Mouse (Mus musculus): ENCODE measurements around the gene Il34.

Gene Il34

DNA sequence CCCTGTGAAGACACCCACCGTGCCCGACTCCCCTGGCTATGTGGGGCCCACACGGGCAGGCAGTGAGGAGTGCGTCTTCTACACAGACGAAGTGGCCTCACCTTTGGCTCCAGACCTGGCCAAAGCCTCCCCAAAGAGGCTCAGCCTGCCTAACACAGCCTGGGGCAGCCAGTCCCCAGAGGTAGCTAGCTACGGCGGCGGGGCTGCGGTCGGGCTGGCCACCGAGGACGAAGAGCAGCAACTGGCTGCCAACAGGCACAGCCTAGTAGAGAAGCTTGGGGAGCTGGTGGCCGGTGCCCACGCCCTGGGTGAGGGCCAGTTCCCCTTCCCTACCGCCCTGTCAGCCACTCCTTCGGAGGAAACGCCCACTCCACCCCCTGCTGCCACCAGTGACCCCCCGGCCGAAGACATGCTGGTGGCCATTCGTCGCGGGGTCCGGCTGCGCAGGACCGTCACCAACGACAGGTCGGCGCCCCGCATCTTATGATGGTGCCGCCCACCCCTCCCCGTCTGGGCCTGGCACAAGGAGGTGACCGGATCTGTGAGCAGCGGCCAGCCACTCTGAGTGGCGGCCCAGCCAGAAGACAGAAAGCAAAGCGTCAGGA lies 67.0 kb downstream of the Il34 start:
- DNase-seq (ENCODE audit: extremely low spot score), result no peak

DNA sequence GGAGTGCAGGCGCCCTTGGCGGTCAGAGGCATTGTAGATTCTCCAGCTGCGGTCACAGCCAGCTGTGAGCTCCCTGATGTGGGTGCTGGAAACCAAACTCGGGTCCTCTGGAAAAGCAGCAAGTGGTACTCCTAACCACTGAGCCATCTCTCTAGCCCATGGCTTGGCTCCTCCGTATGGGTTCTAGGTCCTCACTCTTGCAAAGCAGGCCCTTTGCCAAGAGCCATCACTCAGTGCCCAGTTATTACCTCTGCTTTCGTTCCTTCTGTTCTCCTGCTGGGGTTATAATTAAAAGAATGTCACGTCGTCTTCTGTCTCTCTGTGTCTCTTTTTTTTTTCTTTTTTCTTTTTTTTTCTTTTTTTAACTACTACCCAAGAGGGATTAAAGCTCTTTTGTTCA lies 72.7 kb downstream of the Il34 start:
- DNase-seq (ENCODE audit: extremely low spot score), result no peak

DNA sequence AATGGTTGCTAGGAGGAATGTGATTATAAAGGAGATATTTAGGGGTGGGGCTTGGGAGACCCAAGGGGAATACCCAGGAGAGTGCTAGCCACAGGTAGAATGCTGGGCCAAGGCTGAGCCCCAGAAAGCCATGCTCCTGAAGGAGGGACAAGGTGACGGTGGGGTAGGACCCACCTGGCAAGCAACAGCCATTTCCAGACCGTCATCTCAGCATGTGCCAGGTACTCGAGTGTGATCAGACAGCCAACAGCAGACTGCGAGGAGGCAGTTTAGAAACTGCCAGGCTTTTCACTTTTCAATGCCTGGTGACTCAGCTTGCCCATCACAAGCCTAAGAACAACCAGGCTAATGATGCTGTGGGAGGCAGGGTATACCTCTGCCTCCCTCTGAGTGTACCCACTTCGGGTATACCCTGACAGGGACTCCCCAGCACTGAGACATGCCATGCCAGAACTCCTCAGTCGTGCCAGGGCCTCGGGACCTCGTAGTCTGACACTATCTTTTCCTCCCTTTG lies 74.3 kb downstream of the Il34 start:
- no peak for DNase-seq (ENCODE audit: extremely low spot score)

- DNase-seq (ENCODE audit: extremely low spot score), result peak; percentile 81
These were observed 78.8 kb downstream of the Il34 start for GRCm38 (mm10) chr8:110726893-110727292.

DNA sequence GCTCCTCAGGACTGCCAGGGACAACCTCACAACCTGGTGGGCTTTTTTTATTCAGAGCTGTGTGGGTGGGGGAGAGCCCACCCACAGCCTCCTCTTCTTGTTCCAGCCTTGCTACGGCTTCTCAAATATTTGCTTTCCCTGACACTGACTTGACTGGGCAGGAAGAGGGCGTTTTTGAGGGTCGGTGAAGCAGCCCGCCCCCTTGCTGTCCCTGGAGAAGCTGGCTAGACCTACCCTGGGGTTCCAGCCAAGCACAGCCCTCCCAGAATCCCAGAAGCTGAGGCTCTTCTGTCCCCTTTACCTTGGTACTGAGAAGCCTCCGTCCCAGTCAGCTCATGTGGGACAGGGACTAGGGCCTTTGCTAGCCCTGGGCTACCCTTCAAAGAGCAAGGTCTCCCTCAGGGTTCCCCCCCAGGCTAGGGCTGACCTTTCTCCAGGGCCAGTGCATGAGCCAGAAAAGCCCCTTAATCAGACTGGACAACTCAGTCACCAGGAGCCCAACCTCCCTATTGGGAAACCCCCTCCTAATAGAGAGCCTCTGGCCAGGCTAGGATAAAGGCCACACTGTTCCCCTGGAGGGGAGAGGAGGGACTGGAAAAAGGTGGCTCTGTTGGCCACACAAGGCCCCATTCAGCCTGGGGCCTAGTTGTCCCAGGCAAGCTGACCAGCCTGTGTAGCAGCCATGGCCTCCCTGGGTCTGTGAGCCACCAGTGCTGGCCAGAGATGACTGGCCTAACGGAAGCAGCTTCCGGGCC lies 80.5 kb downstream of the Il34 start:
- DNase-seq (ENCODE audit: extremely low spot score), result no peak

GRCm38 (mm10) chr8:110724493-110724892 lies 81.2 kb downstream of the Il34 start:
- no peak for DNase-seq (ENCODE audit: extremely low spot score)

DNA sequence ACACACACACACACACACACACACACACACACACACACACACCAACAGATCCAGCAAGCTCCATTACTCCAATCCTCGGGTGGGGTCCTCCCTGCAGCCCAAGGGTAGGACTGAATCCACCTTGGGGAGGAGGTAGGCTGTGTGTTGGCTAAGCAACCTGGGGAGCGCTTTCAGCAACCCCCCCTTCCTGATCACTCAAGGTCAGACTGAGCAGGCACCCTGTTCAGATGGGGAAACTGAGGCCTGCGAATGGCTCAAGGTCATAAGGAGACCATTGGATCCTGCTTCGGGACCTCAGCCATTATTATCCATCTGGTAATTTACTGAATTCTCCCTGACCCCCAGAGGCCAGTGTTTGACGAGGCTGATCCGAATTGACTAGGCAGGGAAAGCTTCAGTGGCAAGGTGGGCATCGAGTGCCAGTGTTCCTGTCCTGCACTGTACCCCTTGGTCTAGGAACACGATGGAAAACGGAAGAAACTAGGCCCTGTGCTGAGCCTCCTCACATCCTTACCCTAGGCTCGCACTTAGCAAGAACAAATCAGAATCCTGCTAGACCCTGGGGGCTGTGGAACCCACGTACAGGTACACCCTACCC lies 83.2 kb downstream of the Il34 start:
- DNase-seq (ENCODE audit: extremely low spot score), result no peak

DNA sequence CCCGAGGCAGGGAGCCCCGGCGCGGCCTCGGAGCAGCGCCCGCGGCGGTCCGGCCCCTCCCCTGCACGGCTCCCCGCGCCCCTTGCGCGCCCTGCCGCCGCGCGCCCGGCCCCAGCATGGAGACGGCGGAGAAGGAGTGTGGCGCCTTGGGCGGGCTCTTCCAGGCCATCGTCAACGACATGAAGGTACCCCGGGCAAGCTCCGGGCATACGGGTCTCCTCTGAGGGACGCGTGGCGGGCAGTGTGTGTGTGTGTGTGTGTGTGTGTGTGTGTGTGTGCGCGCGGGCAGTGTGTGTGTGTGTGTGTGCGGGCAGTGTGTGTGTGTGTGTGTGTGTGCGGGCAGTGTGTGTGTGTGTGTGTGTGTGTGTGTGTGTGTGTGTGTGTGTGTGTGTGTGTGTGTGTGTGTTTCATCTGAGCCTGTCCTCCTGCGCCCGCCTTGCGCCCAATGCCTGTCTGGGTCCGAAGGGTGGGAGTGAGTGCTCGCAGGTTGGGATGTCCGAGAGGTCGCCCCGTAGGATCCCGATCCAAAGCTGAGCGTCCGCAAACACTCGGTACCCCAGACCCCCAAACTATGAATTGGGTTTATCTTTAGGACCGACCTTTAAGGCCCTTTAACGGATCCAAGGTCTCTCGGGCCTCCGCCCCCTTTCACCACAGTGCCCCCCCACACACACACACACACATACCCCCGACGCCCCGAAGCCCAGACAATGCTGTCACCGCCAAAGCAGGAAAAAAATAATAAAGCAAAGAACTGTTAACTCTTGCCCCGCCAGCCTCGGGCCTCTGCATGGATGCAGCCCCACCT lies 83.9 kb downstream of the Il34 start:
- peak; percentile 38 for DNase-seq (ENCODE audit: extremely low spot score)

DNA sequence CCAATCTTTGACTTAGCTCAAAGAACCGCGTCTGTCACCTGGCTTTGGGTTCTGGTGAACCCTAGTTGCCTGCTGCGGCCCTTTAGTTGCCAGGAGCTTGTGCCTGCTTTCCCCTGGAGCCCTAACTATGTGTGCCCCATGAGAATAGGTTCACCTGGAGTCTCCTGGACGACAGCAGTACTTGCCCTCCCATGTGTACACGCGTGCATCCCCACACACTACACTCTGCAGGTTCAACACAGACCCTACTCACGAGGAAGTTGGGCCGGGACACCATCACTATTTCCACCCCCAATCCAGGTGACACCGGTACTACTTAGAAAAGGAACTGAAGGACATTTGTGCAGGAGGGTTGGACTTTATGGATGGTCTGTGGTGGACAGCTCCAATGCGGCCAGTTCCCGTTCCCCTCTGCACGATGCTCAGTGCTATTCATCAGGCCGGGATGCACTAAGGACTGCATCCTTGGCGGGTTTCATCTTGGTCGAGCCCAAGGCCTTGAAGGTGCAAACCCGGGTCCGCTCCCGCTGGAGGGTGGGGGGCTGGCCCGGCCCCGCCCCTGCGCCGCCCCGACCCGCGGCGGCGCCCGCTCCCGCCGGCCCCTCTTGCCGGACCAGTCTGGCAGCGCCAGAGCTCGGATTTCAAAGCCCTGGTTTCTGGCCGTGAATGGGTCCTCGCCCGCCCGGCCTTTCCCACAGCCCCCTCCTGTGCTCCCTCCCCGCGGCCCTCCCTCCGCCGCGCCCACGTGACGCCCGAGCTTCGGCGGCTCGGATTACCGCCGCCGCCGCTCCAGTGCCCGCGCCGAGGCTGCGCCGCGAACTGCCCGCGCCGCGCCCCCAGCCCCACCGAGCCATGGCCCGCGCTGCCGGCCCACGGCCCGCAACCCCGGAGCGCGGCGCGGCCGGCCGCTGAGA lies 84.8 kb downstream of the Il34 start, which contains the start of gene Mtss1l:
Gene Mtss1l, plus strand, starts transcription at position 792 of the 914 bp plus-strand sequence.
- peak; percentile 93 for DNase-seq (ENCODE audit: extremely low spot score)

DNA sequence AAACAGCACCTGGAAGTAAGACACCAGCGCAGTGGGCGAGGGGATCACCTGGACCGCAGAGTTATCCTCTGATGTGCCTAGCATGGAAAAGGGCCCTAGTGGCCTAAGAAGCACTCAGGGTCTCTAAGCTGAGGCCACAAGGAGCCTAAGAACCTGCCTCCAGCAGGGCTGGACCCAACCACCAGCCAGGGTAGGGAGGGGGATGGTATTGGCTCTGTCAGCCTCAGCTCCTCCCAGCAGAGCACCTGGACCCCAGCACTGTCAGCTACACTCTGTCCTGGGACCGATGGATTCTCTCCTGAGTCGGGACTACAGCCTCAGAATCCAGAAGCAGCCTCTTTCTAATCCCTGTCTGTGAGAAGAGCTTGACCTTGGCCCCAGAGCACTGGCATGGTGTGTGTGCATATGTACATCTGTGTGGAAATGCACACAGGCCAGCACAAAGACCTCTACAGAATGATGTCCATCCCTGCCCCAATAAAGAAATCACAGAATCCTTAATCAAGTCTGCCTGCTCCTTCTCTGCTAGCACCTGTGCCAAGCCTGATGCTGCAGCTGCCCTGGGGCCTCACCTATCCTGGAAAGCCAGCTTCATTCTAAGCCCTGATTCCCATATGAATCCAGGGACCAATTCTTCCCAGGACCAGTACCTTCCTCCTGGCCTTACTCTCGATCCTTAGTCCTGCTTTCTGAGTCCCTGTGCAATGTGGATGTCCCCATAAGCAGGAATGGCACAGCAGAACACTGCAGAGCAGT lies 85.6 kb downstream of the Il34 start:
- no peak for DNase-seq (ENCODE audit: extremely low spot score)

- DNase-seq (ENCODE audit: extremely low spot score), result no peak
These were observed 86.6 kb downstream of the Il34 start for GRCm38 (mm10) chr8:110718969-110719670.

GRCm38 (mm10) chr8:110718209-110718968 lies 87.3 kb downstream of the Il34 start:
- no peak for DNase-seq (ENCODE audit: extremely low spot score)

DNA sequence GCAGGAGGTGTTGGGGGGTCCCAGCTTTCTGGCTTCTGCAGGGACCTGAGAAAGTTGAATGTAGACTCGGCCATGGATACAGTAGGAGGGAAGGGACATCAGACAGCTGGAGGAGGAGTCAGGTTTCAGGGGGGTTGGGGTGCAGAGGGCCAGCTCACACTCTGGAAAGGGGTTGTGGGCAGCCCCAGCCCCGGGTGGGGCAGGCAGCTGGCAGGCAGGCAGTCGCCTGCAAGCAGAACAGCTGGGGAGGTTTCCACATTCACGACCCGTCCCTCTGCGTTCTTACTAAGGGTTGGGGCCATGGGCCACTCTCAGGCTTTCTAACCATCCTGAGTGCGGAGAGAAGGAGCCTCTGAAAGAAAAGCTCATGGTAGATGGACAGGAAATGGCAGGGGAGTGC lies 88.6 kb downstream of the Il34 start:
- no peak for DNase-seq (ENCODE audit: extremely low spot score)

DNA sequence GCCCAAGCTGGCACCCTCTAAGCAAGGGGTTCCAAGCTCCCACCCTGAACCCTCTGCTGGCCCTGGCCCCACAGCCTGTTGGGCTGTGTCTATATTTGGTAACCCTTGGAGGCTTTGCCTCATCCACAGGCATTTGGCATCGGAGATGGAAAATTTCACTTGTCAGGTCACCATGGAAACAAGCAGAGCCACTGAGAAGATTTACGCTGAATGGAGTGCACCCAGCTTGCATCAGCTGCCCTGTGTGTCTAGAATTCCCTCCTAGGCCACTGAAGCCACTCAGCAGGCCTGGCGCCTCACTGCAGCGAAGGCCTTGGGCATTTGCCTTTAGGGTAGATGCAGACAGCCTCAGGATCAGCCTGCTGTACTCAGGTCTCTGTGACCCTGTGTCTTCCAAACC lies 89.6 kb downstream of the Il34 start:
- DNase-seq (ENCODE audit: extremely low spot score), result no peak

DNA sequence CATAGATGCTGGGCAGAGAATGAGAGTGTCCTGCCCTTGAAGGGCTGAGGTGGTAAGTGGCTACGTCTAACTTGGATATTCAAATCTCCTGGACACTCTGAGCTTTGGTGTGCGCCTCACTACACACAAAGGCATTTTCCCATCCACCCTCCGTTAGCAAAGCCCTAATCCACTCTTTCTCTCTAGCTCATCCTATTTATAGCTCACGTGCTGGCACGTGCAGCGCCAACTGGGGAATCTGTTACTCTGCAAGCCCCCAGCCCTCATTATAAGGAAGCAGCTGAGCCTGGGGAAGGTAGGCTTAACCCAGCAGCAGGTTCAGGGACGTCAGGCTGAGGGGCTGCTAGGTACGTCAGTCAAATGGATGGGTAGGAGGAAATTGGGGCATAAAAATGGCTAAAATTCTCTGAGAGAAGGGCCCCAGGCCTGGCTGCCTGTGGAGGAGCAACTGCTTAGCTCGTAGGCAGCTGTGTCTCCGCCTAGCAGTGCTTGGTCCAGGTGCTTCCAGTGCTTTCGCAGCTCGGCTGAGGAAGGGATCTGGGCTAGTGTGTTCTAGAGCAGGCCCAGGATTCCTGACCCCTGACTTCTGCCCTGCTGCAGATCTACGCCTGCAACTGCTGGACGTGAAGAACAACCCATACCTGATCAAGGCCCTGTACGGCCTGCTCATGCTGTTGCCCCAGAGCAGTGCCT lies 90.8 kb downstream of the Il34 start:
- DNase-seq (ENCODE audit: extremely low spot score), result no peak

DNA sequence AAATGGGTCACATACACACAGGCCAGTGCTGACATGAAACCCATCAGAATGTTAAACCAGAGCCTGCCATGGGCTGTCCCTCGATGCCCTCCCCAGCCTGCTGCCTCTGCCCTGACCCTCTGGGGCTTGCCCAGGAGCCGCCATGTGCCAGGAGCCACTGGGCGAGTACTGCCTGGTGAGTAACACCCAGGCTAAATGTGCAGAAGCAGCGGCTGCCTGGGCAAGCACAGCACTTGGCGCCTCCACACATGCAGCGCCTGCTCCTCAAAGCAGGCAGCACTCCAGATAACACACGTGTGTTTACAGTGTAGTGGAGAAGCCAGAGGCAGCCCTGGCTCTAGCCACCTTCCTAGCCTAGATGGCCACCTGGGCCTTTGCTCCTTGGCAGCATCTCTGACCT lies 92.7 kb downstream of the Il34 start:
- no peak for DNase-seq (ENCODE audit: extremely low spot score)

DNA sequence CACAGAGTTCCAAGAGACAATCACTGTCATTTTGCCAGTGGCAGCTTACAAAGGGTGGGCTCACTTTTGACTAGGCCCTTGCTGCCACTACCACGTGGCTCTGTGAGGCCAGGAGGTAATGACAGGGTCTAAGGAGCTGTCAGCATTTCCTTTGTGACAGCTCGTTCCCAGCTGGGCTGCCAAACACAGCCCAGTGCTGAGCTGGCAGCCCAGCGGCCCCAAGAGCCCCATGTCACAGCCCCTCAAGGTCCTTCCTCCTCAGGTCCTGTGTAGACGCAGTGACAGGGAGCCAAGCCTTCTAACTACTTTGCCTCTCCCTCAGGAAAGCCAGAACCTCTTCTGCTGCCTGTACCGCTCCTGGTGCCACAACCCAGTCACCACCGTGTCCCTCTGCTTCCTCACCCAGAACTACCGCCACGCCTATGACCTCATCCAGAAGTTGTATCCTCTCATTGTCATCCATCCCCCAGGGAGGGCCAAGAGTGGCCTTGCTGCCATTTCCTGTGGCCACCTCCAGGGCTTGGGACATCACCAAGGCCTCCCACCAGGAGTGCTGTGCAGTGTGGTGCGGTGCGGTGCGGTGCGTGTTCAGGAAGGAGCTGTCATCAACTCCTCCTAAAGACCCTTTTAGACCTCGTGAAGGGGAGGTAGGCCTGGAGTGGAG lies 94.3 kb downstream of the Il34 start:
- DNase-seq (ENCODE audit: extremely low spot score), result no peak

GRCm38 (mm10) chr8:110710593-110710992 lies 95.1 kb downstream of the Il34 start:
- no peak for DNase-seq (ENCODE audit: extremely low spot score)

All from embryo, embryonic 9.5 days (tissue).